Mouse (Mus musculus): Measurements from ENCODE around the gene 1700001C19Rik. TPM values are rescaled to one million over a fixed set of nuclear protein-coding genes. Genes with fewer than 3 reads are reported as not detected.
A peak's percentile ranks its signal among the peaks of the same experiment; 100 is the strongest.

1700001C19Rik gene
- polyA plus RNA-seq, 1 experiment from 2014 or later = 1.5 TPM

- H3K27me3 ChIP-seq = no peaks in the 10 kb centered on the region
- ChIA-PET CTCF (interaction anchor here (1.0 to 2.0 kb wide), 6 partner anchors 11 to 73 kb away, joined by 3 to 7 read pairs (median 5); no protein-coding TSS in a partner anchor), POLR2A (no interaction called here)
- peak; percentile 84 for TF ChIP-seq CTCF (IDR thresholded peaks at IDR 0.05)
- in situ Hi-C loops (cut with MboI; ENCODE audit: low pct_unique_long_range_greater_than_20kb) = loop anchor here (5.0 kb wide), 1 partner anchor 74 kb away; no protein-coding TSS in a partner anchor
- DNase-seq (ENCODE audit: low read depth, low spot score) (no peak), ATAC-seq (no peak)
These were observed 28.6 kb downstream of the 1700001C19Rik start for GRCm38 (mm10) chr17:47408558-47408898.

GRCm38 (mm10) chr17:47407717-47408557, 29.2 kb downstream of the 1700001C19Rik start:
- DNase-seq (ENCODE audit: low read depth, low spot score) (no peak), ATAC-seq (no peak)
- ChIA-PET POLR2A (no interaction called here), CTCF (interaction anchor here (1.0 to 2.0 kb wide), 7 partner anchors 12 to 79 kb away, joined by 3 to 7 read pairs (median 5); no protein-coding TSS in a partner anchor)
- in situ Hi-C loops (cut with MboI; ENCODE audit: low pct_unique_long_range_greater_than_20kb) = loop anchor here (5.0 kb wide), 1 partner anchor 74 kb away; no protein-coding TSS in a partner anchor
- H3K27me3 ChIP-seq = no peaks in the 10 kb centered on the region
- no peak for TF ChIP-seq CTCF (IDR thresholded peaks at IDR 0.05)

GRCm38 (mm10) chr17:47400451-47400850, 36.7 kb downstream of the 1700001C19Rik start, which contains the start of gene Guca1a:
Gene Guca1a (minus strand): TSS chr17:47400584.
- no peak for TF ChIP-seq CTCF (IDR thresholded peaks at IDR 0.05)
- no peak for DNase-seq (ENCODE audit: low read depth, low spot score)
- peaks cover 3% of the 10 kb centered on the region for H3K27me3 ChIP-seq
- CTCF ChIA-PET = interaction anchor here (0.8 to 1.5 kb wide), 2 partner anchors 9 to 26 kb away, joined by 3 read pairs; no protein-coding TSS in a partner anchor
- in situ Hi-C loops (cut with MboI; ENCODE audit: low pct_unique_long_range_greater_than_20kb) = no loop called here
- POLR2A ChIA-PET = no interaction called here
- no peak for ATAC-seq

- TF ChIP-seq CTCF (IDR thresholded peaks at IDR 0.05) = no peak
- ATAC-seq (no peak), DNase-seq (ENCODE audit: low read depth, low spot score) (no peak)
- H3K27me3 ChIP-seq = peaks cover 3% of the 10 kb centered on the region
- CTCF ChIA-PET = no interaction called here
- POLR2A ChIA-PET = no interaction called here
- in situ Hi-C loops (cut with MboI; ENCODE audit: low pct_unique_long_range_greater_than_20kb) = no loop called here
These were observed 38.1 kb downstream of the 1700001C19Rik start for GRCm38 (mm10) chr17:47399091-47399490.

GRCm38 (mm10) chr17:47395376-47395913, 41.7 kb downstream of the 1700001C19Rik start:
- no peak for TF ChIP-seq CTCF (IDR thresholded peaks at IDR 0.05)
- CTCF ChIA-PET = interaction anchor here (1.0 to 1.8 kb wide), 4 partner anchors 9 to 86 kb away, joined by 4 to 6 read pairs (median 4); no protein-coding TSS in a partner anchor
- H3K27me3 ChIP-seq = peaks cover 3% of the 10 kb centered on the region
- in situ Hi-C loops (cut with MboI; ENCODE audit: low pct_unique_long_range_greater_than_20kb) = no loop called here
- POLR2A ChIA-PET = interaction anchor here (0.6 to 1.1 kb wide), 2 partner anchors 80 to 85 kb away, joined by 3 to 4 read pairs; no protein-coding TSS in a partner anchor
- no peak for DNase-seq (ENCODE audit: low read depth, low spot score)
- ATAC-seq = no peak

- peaks cover 3% of the 10 kb centered on the region for H3K27me3 ChIP-seq
- in situ Hi-C loops (cut with MboI; ENCODE audit: low pct_unique_long_range_greater_than_20kb) = no loop called here
- no peak for DNase-seq (ENCODE audit: low read depth, low spot score)
- no peak for ATAC-seq
- ChIA-PET POLR2A (interaction anchor here (1.1 kb wide), 1 partner anchor 82 kb away, joined by 3 read pairs; no protein-coding TSS in a partner anchor), CTCF (no interaction called here)
- TF ChIP-seq CTCF (IDR thresholded peaks at IDR 0.05) = no peak
These were observed 42.8 kb downstream of the 1700001C19Rik start for GRCm38 (mm10) chr17:47394223-47394869.

DNA sequence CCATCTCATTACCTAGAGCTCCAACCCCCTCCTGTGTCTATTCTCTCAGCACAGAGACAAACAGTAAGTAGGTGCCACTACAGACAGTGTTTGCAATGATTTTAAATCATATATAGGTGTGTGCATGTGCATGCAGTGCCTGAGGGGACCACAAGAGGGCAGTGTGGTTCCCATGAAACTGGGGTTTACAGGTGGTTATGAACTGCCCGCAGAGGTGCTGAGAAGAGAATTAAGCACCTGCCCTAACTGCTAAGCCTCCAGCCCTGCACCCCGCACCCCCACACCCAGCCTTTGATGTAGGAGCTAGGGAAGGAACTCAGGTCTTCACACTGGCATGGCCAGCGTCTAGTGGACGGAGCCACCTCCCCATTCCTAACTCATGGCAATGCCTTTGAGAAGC, 50.5 kb downstream of the 1700001C19Rik start:
- no peak for ATAC-seq
- ChIA-PET CTCF (interaction anchor here (0.9 to 2.2 kb wide), 6 partner anchors 9 to 125 kb away, joined by 3 to 9 read pairs (median 4); no protein-coding TSS in a partner anchor), POLR2A (no interaction called here)
- no peaks in the 10 kb centered on the region for H3K27me3 ChIP-seq
- TF ChIP-seq CTCF (IDR thresholded peaks at IDR 0.05) = no peak
- in situ Hi-C loops (cut with MboI; ENCODE audit: low pct_unique_long_range_greater_than_20kb) = no loop called here
- DNase-seq (ENCODE audit: low read depth, low spot score) = no peak

DNA sequence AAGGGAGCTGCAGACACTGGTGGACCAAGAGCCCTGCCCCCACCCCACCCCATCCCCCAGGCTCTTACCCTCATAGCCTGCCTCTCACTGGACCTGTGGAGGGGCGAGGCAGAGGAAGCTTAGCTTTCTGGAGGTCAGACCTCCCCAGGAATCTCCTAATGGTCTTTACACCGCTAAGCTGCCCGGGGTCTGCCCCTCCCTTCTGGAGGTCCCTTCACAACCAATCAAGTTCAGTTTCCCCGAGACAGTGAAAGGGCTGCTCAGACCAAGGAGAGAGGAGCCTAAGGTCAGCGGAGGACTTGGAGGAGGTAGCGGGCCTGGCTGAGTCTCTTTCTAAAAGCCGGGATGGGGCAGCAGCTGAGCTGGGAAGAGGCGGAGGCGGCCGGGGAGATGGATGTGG, 52.0 kb downstream of the 1700001C19Rik start, which contains the start of gene Guca1b:
Guca1b (plus strand) TSS at position 249 of the 400 bp plus-strand sequence.
- H3K27me3 ChIP-seq = no peaks in the 10 kb centered on the region
- TF ChIP-seq CTCF (IDR thresholded peaks at IDR 0.05) = no peak
- in situ Hi-C loops (cut with MboI; ENCODE audit: low pct_unique_long_range_greater_than_20kb) = no loop called here
- DNase-seq (ENCODE audit: low read depth, low spot score) (no peak), ATAC-seq (no peak)
- CTCF ChIA-PET = interaction anchor here (1.9 to 2.2 kb wide), 2 partner anchors 10 to 96 kb away, joined by 5 to 9 read pairs; no protein-coding TSS in a partner anchor
- POLR2A ChIA-PET = no interaction called here

- ATAC-seq (no peak), DNase-seq (ENCODE audit: low read depth, low spot score) (no peak)
- ChIA-PET POLR2A (no interaction called here), CTCF (no interaction called here)
- TF ChIP-seq CTCF (IDR thresholded peaks at IDR 0.05) = no peak
- H3K27me3 ChIP-seq = no peaks in the 10 kb centered on the region
- in situ Hi-C loops (cut with MboI; ENCODE audit: low pct_unique_long_range_greater_than_20kb) = no loop called here
These were observed 53.1 kb downstream of the 1700001C19Rik start for GRCm38 (mm10) chr17:47384064-47384463.

GRCm38 (mm10) chr17:47383266-47383665, 53.9 kb downstream of the 1700001C19Rik start:
- ChIA-PET POLR2A (interaction anchor here (0.5 kb wide), 1 partner anchor 231 kb away, joined by 3 read pairs; no protein-coding TSS in a partner anchor), CTCF (interaction anchor here (1.7 kb wide), 1 partner anchor 13 kb away, joined by 4 read pairs; no protein-coding TSS in a partner anchor)
- no peak for TF ChIP-seq CTCF (IDR thresholded peaks at IDR 0.05)
- in situ Hi-C loops (cut with MboI; ENCODE audit: low pct_unique_long_range_greater_than_20kb) = no loop called here
- no peak for ATAC-seq
- H3K27me3 ChIP-seq = no peaks in the 10 kb centered on the region
- no peak for DNase-seq (ENCODE audit: low read depth, low spot score)

Data from Patski (cell line).